Mouse (Mus musculus) embryonic facial prominence, embryonic 14.5 days (tissue): ENCODE measurements around the gene Ddx25. TPM values are rescaled to one million over a fixed set of nuclear protein-coding genes. Genes with fewer than 3 reads are reported as not detected.

Source experiments
- ATAC-seq: fragments of 200-750 bp; cut with Nextera tagmentation; 2 replicates; pipeline ENCODE4 v1.8.0; 2017; ENCODE audit warnings: low read depth, moderate number of reproducible peaks, moderate TSS enrichment
- DNase-seq: peaks from one replicate; pipeline ENCODE4 v3.0.0-alpha.2; 2015; ENCODE audit warnings: low spot score
- H3K27ac ChIP-seq: fragments of 300-500 bp; sonication (generic); replicated peaks from 2 replicates; pipeline ENCODE4 v1.5.1; 2014; ENCODE audit warnings: low read depth, mild to moderate bottlenecking, low read length, moderate library complexity
- H3K27me3 ChIP-seq: fragments of 300-500 bp; sonication (generic); replicated peaks from 2 replicates; pipeline ENCODE4 v1.6.1; 2014; ENCODE audit warnings: low read length; ENCODE audit not compliant: control insufficient read depth, insufficient read depth
- H3K36me3 ChIP-seq: fragments of 300-500 bp; sonication (generic); 2 replicates; pipeline ENCODE4 v1.6.1; 2014; ENCODE audit warnings: low read length, mixed read lengths; ENCODE audit not compliant: control insufficient read depth, insufficient read depth
- H3K4me1 ChIP-seq: fragments of 300-500 bp; sonication (generic); 2 replicates; pipeline ENCODE4 v1.6.1; 2014; ENCODE audit warnings: antibody characterized with exemption, low read length; ENCODE audit not compliant: control insufficient read depth, insufficient read depth
- H3K4me2 ChIP-seq: fragments of 300-500 bp; sonication (generic); 2 replicates; pipeline ENCODE4 v1.6.1; 2014; ENCODE audit warnings: low read depth, mild to moderate bottlenecking, low read length, moderate library complexity, mixed read lengths
- H3K4me3 ChIP-seq: fragments of 300-500 bp; sonication (generic); 2 replicates; pipeline ENCODE4 v1.5.1; 2014; ENCODE audit warnings: low read depth, mild to moderate bottlenecking, low read length
- H3K9ac ChIP-seq: fragments of 300-500 bp; sonication (generic); 2 replicates; pipeline ENCODE4 v1.6.1; 2014; ENCODE audit warnings: low read depth, mild to moderate bottlenecking, low read length, moderate library complexity, mixed read lengths
- H3K9me3 ChIP-seq: fragments of 300-500 bp; sonication (generic); 2 replicates; pipeline ENCODE4 v1.6.1; 2016; ENCODE audit warnings: low read length; ENCODE audit not compliant: control insufficient read depth
- WGBS: fragments of 180-500 bp; shearing (Covaris S2); extraction: QIAGEN DNeasy Blood & Tissue Kit; methylation state at CpG from one replicate; pipeline ENCODE4 v1.1.7; 2014; 5-methylcytosine and 5-hydroxymethylcytosine counted together
- polyA plus RNA-seq: library from polyadenylated mRNA; unstranded; fragments of >200 nt; fragmentation: Nextera tagmentation; extraction: Ambion mirVana; gene quantifications from 2 replicates; pipeline ENCODE4 v1.2.1, GENCODE M21; 2014

Ddx25 gene
- polyA plus RNA-seq, 1 experiment from 2014 or later = 3.7 TPM

DNA sequence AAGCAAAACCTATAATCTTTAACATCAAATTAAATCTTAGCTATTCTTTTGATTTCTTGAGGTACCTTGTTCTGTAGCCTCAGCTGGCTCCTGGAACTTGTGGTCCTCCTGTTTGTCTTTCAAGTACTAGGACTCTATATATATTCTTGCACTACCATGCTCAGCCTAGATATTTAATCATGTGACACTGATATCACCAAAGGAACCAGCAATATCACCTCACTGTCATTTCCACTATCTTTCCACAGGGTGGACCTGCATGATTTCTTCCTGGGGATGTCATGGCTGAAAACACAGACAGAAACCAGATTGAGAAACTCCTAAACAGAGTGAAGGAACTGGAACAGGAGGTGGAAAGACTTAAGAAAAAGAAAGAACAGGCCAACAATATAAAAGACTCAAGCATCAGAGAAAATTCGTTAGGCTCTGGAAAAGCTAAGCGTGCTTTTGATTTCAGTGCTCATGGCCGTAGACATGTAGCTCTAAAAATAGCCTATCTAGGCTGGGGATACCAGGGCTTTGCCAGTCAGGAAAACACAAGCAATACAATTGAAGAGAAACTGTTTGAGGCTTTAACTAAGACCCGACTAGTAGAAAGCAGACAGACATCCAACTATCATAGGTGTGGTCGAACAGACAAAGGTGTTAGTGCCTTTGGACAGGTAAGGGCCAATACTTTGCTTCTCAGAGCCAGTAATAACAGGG, 6.4 kb upstream of the Ddx25 start:
- H3K36me3 ChIP-seq = peaks cover 58% of the 10 kb centered on the region
- no peak for DNase-seq

GRCm38 (mm10) chr9:35561583-35561982, 3.3 kb upstream of the Ddx25 start:
- DNase-seq (no peak), ATAC-seq (no peak)
- Histone ChIP-seq H3K36me3 (peaks cover 41% of the 10 kb centered on the region), H3K4me3 (no peak overlapping the region), H3K27ac (no peak overlapping the region), H3K4me1 (peaks cover 8% of the 10 kb centered on the region), H3K4me2 (no peak overlapping the region), H3K9ac (no peak overlapping the region), H3K9me3 (no peaks in the 10 kb centered on the region), H3K27me3 (no peaks in the 10 kb centered on the region)
- WGBS = 92% methylated on average over 6 of the region's 6 CpGs

More for the DNA sequence above, 6.4 kb upstream of the Ddx25 start:
- ATAC-seq = no peak
- Histone ChIP-seq H3K9me3 (no peaks in the 10 kb centered on the region), H3K27me3 (no peaks in the 10 kb centered on the region), H3K4me3 (no peak overlapping the region), H3K9ac (no peak overlapping the region), H3K4me2 (no peak overlapping the region), H3K4me1 (peaks cover 14% of the 10 kb centered on the region), H3K27ac (no peak overlapping the region)
- WGBS = 89% methylated on average over 5 of the region's 5 CpGs

DNA sequence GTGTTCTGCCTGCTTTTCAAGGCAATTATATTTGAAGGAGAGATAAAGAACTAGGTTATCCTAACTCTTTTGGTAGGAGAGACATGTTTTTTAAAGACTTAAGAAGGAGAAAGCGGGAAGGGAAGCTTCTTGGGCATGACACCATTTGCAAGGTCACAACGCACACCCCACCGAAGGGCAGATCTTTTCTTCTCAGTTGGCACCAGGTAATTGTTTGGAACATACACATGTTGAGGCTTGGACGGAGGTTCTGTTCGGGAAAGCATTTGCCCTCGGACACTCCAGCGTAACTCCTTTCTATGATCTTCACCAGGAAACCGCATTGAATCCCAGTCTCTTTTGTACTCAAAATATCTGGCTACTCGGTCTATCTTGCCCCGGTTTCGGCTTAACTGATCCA, 2.7 kb upstream of the Ddx25 start:
- Histone ChIP-seq H3K4me1 (peaks cover 8% of the 10 kb centered on the region), H3K36me3 (peaks cover 36% of the 10 kb centered on the region)
- no peak for ATAC-seq

GRCm38 (mm10) chr9:35559009-35559890, 922 bp upstream of the Ddx25 start:
- peak overlapping the region; percentile 73 for H3K27ac ChIP-seq
- no peaks in the 10 kb centered on the region for H3K9me3 ChIP-seq

More for the DNA sequence above, 2.7 kb upstream of the Ddx25 start:
- H3K9me3 ChIP-seq = no peaks in the 10 kb centered on the region
- WGBS = 93% methylated on average over 11 of the region's 11 CpGs
- no peak for DNase-seq
- no peak overlapping the region for H3K4me3 ChIP-seq
- H3K27me3 ChIP-seq = no peaks in the 10 kb centered on the region
- H3K4me2 ChIP-seq = no peak overlapping the region
- H3K27ac ChIP-seq = no peak overlapping the region
- H3K9ac ChIP-seq = no peak overlapping the region

DNA sequence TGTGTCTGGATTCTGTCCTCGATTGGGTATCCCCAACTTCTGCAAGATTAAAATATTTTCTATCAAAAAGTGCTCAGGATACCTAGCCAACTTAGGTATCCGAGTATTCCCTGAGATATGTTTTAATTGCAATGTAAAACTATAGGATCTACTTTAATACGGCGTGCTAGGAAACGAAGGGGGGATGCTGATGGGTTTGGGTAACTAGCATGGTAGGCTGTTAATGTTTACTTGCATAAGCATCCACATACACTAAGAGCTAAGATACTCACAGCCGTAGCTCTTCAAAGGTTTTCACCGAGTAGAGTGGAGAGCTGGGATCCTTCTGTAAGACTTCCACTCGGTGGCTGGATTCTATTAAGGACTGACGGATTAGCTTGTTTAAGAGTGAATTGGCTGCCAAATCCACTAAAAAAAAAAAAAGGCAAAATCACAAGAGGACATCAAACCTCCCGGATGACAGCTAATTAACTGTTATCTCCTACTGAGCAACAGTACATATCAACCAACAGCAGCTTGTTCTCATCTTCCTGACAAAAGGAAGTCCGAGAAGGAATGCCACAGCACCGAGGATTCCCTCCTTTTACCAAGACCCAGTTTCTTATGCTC, 1.7 kb downstream of the Ddx25 start:
- WGBS = 68% methylated on average over 12 of the region's 12 CpGs
- Histone ChIP-seq H3K4me2 (no peak overlapping the region), H3K27ac (no peak overlapping the region), H3K27me3 (no peaks in the 10 kb centered on the region), H3K9me3 (no peaks in the 10 kb centered on the region), H3K36me3 (peaks cover 9% of the 10 kb centered on the region), H3K9ac (no peak overlapping the region), H3K4me3 (no peak overlapping the region), H3K4me1 (peaks cover 8% of the 10 kb centered on the region)
- ATAC-seq = no peak
- no peak for DNase-seq

More at GRCm38 (mm10) chr9:35559009-35559890, 922 bp upstream of the Ddx25 start:
- H3K4me2 ChIP-seq = peak overlapping the region; percentile 99
- DNase-seq (peak; percentile 97), ATAC-seq (peak; percentile 93)
- H3K27me3 ChIP-seq = no peaks in the 10 kb centered on the region
- 2% methylated on average over 31 of the region's 31 CpGs for WGBS
- H3K36me3 ChIP-seq = peaks cover 18% of the 10 kb centered on the region
- peak overlapping the region; percentile 76 for H3K9ac ChIP-seq
- peak overlapping the region; percentile 61 for H3K4me3 ChIP-seq
- H3K4me1 ChIP-seq = peaks cover 8% of the 10 kb centered on the region

DNA sequence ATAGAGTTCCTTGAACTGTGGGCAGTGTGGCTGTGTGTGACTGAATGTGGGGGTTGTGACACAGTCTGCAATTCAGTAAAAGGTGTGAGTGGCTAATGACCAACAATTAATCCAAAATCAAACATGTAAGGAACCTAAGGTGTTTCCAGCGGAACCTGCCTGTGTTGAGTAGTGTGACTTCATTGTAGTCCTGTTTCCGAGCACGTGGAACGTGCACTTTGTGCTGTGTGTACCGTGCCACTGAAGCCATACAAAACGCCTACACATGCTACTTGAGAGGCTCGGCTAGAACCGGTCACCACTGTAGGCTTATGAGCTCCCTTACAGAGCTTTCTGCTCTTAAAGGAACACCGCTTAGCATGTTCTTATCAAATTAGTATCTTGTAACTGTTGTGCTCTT, 9.9 kb downstream of the Ddx25 start:
- DNase-seq (no peak), ATAC-seq (no peak)
- no peak overlapping the region for H3K9ac ChIP-seq
- 84% methylated on average over 9 of the region's 9 CpGs for WGBS
- no peaks in the 10 kb centered on the region for H3K27me3 ChIP-seq
- no peaks in the 10 kb centered on the region for H3K4me1 ChIP-seq
- no peak overlapping the region for H3K4me3 ChIP-seq
- H3K9me3 ChIP-seq = no peaks in the 10 kb centered on the region
- no peak overlapping the region for H3K27ac ChIP-seq
- no peaks in the 10 kb centered on the region for H3K36me3 ChIP-seq
- H3K4me2 ChIP-seq = no peak overlapping the region

DNA sequence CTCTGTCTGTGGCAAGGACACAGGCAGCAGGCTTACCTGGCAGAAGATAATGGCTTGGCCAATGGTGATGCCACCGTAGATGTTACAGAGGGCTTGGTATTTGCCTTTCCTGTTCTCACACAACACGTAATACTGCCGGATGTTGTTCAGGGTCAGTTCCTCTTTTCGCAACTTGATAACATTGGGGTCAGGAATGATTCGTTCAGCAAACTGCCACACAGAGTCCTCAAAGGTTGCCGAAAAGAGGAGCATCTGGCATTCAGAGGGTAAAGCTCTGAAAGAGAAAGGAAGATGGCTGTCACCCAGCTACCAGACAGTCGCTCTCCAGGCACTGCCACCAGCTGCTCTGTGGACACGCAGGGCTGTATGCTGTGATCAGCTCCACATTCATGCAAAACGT, 11.6 kb downstream of the Ddx25 start:
- Histone ChIP-seq H3K4me3 (no peak overlapping the region), H3K36me3 (no peaks in the 10 kb centered on the region), H3K9me3 (no peaks in the 10 kb centered on the region), H3K9ac (no peak overlapping the region), H3K4me2 (no peak overlapping the region), H3K4me1 (no peaks in the 10 kb centered on the region), H3K27me3 (no peaks in the 10 kb centered on the region), H3K27ac (no peak overlapping the region)
- no peak for DNase-seq
- ATAC-seq = no peak
- 80% methylated on average over 9 of the region's 9 CpGs for WGBS

DNA sequence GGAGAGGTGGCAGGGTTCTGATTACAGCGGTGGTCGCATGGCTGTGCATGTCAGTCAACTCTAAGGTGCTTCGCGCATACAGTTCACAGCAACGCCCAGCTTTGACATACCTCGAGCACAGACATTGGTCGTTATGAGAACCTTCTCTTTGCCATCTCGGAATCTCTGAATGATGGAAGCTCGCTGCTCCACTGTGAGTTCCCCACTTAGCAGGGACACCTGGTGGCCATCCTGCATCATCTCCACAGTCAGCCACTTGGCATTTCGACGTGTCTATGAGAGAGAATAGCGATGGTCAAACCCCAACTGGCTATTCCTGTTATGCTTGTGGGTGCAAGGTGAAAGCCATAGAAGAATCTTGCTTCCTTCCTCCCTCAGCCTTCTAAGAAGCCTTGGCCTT, 12.6 kb downstream of the Ddx25 start:
- ATAC-seq (no peak), DNase-seq (no peak)
- Histone ChIP-seq H3K27ac (no peak overlapping the region), H3K4me2 (no peak overlapping the region), H3K27me3 (no peaks in the 10 kb centered on the region), H3K36me3 (no peaks in the 10 kb centered on the region), H3K9me3 (no peaks in the 10 kb centered on the region), H3K4me3 (no peak overlapping the region), H3K9ac (no peak overlapping the region), H3K4me1 (no peaks in the 10 kb centered on the region)
- 72% methylated on average over 12 of the region's 12 CpGs for WGBS
